Mouse (Mus musculus) fibroblast of lung, adult 2 months (primary cell): ENCODE measurements at regions not wholly inside any gene's neighbourhood (a gene's known extent, or its start where the extent isn't known, plus 50 kb on each side); places are given as distances from the start of the nearest gene placed in this dataset.

ENCODE experiments used
- DNase-seq: peaks from one replicate; pipeline ENCODE4 v3.0.0-alpha.2; 2011; ENCODE audit warnings: low read depth

DNA sequence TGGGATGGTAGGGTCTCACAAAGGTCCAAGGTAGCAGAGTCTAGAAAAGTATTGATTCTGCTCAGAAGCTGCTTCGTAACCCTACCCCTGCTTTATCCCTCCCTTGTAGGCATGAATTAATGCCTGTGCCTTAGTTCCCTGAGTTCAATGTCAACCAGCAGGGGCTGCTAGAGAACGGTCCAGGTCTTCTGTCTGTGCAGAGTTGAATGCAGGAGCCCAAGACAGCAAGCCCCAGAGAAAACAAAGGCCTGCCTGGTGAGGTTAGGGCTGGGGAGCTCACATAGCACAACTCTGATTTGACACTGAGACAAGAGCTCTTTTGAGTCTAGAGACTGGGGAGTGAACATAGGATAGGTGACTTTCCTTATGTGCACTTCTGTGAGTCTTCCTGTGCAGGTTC lies 56.6 kb downstream of the Olig3 start:
- peak; percentile 19 for DNase-seq

- DNase-seq: no peak
Observed at GRCm38 (mm10) chr10:19413935-19414334, 57.6 kb downstream of the Olig3 start.

- DNase-seq: no peak
Observed at GRCm38 (mm10) chr10:19414834-19415233, 58.5 kb downstream of the Olig3 start.

DNA sequence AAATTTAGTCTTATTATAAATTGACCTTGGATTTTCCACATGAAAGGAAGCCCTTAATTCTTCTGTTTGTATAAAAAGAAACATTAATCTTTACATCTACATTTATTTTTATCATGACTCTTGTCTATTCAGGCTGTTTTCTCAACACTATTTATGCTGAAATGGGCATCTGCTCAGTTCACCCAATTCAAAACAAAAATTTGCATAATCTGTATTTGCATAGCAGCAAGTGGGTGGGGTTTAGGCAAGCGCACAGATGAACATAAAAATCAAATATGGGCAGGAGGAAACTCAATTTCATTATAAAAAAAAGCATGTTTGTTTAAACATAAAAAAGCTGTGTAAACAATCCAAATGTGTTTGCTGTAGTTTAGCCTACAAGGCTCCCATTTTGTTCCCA lies 67.7 kb downstream of the Olig3 start:
- no peak for DNase-seq

DNA sequence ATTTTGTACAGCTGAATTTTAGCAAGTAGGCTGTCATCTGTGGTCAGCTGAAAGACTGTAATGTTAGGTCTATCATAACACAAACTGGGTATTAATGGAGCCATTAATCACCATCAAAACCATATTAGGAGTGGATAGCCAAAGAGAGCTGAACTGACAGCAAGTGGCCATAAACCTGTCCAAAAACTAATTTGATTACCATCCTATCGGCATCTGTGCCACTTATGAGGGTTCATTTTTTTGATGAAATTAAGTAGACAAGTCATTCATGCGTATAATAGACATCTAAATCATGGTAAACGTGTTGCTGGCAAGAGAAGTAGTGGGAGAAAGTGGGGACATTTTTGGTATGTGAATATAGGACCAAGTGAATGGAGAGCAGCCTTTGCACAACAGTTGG lies 68.6 kb downstream of the Olig3 start:
- no peak for DNase-seq

- no peak for DNase-seq
Observed at GRCm38 (mm10) chr10:19426835-19427234, 70.5 kb downstream of the Olig3 start.

DNA sequence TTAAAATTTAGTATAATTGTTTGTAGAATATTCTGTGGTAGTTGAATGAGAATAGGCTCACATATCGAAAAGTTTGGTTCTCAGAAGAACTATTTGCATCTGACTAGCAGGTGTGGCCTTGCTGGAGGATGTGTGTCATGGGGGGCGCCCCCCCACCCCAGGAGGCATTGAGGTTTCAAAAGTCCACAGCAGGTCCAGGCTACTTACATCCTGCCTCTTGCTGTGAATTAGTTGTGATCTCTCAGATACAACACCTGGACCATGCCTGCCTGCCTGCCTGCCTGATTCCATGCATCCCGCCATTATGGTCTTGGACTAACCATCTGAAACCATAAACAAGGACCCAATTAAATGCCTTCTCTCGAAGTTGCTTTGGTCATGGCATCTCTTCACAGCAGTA lies 76.2 kb downstream of the Olig3 start:
- no peak for DNase-seq

GRCm38 (mm10) chr10:19434661-19435060 lies 78.3 kb downstream of the Olig3 start:
- no peak for DNase-seq

- DNase-seq: no peak
Observed at GRCm38 (mm10) chr10:19441807-19442206, 85.5 kb downstream of the Olig3 start.

GRCm38 (mm10) chr10:19443516-19443915 lies 87.2 kb downstream of the Olig3 start:
- peak; percentile 17 for DNase-seq

DNA sequence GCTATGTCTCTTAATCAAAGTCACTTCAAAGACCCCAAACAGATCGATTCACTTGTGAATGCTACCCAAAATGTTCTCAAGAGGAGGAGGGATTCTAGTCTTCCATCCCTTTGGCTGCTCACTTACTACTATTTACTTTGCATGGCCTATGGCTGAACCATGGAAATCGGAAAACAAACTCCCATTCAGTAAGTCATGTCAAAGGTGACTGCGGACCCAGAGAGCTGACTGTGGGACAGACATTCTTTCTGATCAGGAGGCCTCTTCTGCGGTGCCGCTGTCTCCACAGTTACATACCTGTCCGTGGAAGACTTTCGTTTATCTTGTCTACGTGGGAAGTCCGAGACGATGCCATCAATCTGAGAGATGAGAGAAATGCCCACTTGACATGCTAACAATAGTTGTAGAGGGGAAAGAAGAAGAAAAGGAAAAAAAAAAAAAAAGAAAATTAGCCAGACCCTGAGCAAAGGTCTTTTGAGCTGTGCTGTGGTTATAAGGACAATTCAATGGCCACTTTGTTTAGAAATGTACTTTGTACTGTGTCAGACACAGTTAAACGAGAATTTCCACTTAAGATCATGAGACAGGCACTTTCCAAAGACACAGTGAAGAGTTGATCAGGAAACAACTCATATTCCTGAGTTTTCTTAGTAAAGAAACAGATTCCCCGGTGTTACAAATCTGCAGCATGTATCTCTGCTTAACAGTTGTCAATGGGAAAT lies 92.7 kb downstream of the Olig3 start:
- no peak for DNase-seq

DNA sequence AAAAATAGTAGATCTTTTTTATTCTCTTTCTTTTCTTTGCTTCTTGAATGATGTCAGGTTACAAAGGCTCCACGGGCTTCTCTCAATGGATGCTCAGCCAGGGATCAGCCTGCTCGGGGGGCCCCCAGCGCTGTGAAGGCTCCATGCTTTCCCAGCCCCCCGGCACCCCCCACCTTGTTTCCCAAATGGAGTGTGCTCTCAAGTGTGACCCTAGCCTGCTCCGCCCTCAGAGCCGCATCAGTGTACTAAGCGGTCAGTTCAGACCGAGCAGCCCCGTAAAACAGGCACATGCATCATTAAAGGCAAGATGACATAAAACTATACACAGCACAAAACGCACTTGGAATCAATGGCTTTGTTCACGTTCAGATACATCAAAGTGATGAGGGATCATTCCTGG lies 102.7 kb downstream of the Olig3 start:
- DNase-seq: no peak

GRCm38 (mm10) chr10:19459709-19460108 lies 103.4 kb downstream of the Olig3 start:
- DNase-seq: no peak

GRCm38 (mm10) chr10:19460164-19460563 lies 103.8 kb downstream of the Olig3 start:
- no peak for DNase-seq

DNA sequence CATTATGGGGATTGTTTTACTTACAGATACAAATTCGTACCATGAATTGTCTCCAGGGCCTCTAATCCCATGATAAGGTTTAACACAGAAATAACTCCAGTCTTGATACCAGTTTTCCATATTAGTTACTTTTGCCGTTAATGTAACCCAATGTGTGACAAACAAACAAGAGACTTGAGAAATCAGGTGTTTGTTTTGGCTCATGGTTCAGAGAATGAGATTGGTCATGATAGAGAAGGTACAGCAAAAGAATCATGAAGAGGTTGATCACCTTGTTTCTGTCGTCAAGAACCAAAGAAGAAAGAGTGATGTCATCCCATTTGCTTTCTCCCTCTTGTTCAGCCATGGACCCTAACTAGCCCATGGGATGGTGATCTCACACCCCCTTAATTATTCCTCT lies 107.5 kb downstream of the Olig3 start:
- peak; percentile 13 for DNase-seq

GRCm38 (mm10) chr10:19464504-19464903 lies 108.2 kb downstream of the Olig3 start:
- peak; percentile 80 for DNase-seq

DNA sequence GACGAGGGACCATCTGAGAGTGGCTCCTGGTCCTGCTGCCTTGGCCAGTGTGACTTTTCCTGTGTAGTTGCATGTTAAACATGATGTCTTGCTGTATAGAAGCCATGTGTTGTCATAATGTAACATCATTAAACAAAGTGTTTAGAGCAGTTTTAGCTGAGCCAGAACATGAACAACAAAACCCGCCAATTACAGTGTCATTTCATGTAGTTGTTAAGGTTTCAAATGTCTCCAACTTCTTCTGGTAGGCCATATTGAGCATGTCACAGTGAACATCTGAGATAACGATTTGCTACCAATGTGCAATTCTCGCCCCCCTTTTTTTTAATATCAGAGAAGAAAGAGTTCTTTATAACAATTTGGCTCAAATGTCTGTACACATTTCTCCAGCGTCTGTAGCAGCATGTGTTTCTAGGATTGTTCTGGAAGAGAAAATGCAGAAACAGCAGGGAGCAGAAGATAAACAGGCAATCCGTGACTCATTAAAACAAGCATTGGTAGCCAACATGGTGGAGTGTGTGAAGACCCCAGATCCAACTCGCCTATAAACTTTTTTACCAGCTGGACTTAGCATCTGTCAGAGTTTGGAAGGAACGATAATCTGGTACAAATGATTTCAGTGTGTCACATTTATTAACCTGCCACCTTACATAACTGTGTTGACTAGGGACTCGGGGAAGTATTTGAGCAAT lies 115.2 kb downstream of the Olig3 start:
- peak; percentile 43 for DNase-seq

GRCm38 (mm10) chr10:19472066-19472465 lies 115.7 kb downstream of the Olig3 start:
- peak; percentile 38 for DNase-seq

GRCm38 (mm10) chr10:19472949-19473535 lies 116.7 kb downstream of the Olig3 start:
- DNase-seq: no peak

- DNase-seq: no peak
Observed at GRCm38 (mm10) chr10:19485537-19486135, 106.1 kb upstream of the Ifngr1 start.

DNA sequence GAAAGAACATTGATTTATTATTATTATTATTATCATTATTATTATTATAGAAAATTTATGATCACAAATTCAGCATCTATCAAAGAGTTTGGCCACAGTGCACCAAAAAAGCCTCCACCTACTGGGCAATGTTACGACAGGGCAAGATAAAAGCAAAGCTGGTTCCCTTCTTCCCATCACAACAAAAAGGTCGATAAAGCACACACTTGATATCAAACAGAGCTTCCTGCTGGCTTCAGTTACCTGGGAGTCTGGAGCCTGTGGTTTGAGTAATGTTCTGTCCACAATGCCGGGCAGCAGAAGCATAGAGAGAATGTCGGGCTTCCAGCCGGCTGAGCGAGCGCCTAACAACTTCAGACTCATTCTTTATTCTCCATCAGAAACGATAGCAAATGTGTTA lies 101.2 kb upstream of the Ifngr1 start:
- no peak for DNase-seq

DNA sequence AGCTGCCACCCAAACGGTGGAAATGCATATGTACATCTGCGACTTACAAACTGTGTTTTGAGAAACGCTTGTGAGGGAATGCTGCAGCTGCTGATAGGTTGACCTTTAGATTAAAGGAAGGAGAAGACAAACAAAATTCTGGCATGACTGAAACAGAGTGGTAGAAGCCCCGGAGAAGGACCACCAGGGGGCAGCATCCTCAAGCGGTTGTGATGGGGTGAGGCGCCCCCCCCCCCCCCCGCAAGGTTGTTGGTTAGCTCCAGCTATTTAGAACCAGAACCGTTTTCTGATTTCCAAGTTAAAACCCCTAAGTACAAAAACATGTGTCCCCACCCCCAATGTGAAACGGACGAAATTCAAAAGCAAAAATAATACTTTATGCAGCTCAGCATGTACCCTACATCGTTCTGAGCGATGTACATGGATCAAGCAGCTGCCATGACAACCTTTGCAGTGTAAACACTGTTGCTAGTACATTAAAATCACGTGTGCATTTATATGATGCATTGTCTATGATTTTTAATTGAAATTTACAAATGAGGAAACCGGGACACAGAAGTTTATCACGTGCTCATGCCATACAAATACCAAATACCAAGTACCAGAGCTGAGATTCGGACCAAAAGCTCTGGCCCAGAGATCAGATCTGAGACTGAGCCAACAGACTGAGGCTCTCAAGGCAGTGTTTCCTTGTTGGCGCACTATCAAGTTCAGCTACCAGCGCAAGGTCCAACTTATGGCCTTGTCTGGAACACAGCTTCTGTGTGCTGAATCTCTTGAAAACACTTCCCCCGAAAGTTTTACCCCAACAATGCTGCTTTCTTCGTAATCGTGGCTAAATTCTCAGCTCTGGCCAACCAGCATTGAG lies 100.0 kb upstream of the Ifngr1 start:
- peak; percentile 21 for DNase-seq
